Mouse (Mus musculus): ENCODE data around the gene Tbc1d1.

The Tbc1d1 gene

DNA sequence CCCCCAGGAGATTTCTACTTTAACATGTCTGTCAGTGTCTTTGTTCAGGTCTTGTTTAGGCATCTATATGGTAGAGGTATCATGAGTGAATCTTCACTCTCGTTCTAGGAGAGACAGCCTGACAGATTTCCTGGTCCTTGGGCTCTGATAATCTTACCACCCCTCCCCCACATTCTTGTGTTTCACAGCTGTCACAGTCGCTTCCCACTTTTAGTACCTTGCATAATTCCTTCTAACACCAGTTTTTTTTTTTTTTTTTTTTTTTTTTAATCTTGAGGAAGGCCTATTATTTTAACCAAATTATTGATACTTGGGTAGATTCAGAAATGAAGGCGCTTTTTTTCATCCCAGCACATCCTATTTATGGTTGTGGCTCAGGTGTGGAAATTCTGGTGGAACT is 81.6 kb downstream of the Tbc1d1 start:
- DNase-seq (ENCODE audit: low read depth, low spot score), result no peak

DNA sequence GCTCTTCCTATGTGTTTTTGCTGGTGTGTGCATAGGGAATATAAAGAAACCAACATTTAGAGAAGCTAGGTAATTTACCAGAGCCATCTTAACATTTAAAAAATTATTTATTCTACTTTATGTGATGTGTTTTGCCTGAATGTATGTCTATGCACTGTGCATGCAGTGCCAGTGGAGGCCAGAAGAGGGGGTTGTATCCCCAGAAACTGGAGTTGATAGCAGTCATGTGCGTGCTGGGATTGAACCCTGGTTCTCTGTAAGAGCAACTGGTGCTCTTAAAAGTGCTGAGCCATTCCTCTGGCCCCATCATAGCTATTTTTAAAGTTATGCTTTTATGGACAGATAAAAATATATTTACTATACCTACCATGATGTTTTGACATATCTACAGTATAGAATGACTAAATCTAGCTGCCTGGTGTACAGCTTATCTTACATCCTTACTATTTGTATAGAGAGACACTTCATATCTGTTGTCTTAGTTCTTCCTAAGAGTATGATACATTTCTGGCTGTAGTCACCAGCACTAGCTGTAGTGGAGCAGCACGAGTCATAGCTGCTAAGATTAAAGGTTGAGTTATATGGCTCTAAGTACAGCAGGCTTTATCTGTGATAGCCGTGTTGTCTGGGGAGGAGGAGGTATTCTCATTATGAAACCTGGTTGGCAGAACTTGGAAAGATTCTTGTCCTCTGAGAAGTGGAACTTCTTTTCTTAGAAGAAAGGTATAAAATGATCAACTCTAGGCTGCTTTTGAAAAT is 83.0 kb downstream of the Tbc1d1 start:
- peak; percentile 55 for DNase-seq (ENCODE audit: low read depth, low spot score)

DNA sequence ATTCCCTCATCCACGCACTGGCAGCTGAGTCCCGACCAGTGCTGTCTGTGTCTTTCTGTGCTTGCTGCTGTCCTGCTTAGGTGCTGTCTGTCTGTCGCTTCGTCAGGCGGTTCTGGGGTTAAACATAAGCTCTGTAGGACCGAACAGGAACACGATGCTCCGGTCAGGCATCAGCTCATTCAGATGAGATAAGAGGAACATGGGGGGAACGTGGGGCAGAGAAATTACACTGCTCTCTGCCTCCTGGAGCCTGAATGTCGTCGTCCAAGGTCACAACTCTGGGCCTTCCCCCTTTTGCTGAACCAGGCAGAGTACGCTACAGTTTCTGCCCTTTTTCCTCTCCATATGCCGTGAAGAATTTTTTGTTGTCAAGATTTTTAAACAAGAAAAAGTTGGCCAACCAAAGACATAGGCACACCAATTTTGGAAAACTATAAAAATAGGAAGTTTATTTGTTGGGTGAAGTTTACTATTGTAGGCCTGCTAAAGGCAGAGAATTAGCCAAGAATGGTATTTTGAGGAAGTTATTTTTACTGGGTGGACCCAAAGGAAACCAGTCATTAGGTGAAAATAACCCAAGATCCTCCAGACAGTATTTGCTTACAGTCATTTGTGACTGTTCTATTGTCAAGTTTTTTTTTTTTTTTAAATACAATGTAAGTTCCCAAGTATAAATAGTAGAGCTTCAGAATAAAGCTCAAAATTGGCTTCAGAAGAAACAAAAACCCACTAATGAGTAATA is 85.0 kb downstream of the Tbc1d1 start:
- DNase-seq (ENCODE audit: low read depth, low spot score), result no peak

DNA sequence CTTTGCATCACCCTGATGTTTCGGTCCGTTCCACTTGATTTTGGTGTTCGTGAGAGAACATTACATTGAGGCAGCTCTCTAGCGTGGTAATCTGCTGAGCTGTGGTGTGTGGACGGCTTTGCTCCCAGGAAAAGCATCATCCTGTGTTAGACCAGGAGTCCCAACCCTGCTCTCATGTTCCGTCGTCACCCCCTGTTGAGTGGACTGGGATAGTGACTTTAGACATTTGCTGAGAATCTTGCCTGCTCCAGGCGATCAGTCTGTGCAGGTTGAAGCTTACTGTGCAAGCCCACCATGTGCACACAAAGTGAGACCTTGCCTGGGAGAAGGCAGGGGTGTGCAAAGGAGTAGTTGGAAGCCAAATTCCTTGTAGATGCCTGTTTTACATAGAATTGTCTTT is 85.8 kb downstream of the Tbc1d1 start:
- DNase-seq (ENCODE audit: low read depth, low spot score), result no peak

DNA sequence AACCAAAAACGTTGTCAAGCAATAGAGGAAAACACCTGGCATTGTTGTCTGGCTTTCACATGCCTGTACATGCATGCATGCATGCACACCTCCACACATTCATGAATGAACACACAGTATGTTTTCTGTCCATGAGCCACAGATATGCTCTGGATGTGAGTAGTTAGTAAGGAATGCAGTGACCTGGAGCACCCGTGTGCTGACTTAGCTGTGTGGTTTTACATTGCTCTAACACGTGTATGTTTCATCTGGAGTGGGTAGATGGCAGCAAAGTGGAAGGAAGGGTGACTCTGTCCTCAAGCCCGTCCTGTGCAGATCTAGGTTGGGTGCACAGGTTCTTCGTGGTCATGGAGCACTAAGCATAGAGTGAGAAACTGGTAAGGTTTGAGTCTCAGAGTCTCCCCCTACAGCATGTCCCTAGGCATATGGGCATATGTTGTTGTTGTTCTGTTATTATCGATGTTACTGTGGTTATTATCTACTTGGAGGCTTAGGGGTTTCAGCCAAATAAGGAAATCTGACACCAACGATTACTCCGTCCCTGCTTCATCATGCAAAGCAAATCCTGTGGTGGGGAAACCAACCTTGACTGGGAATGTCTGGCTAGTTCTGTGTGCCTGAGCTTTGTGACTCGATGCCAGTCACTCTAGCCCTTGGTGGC is 86.8 kb downstream of the Tbc1d1 start:
- DNase-seq (ENCODE audit: low read depth, low spot score), result no peak

DNA sequence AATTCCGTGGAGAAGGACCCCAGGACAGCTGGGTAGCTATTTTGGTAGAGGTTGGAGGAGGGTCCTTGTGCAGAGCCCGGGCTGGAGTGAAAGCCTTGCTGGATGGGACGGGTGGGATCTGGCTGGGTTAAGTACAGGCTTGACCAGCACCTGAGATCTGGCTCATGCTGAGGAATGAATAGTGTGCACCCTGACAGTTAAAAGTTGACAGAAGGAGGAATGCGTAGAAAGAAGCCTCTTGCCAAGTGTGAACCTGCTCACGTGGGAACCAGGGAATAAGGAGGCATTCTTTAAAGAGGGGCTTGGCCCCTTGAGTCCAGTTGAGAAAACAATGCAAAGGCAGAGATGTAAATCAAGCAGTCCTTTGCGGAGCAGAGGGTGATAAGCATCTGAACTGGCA is 87.6 kb downstream of the Tbc1d1 start:
- peak; percentile 63 for DNase-seq (ENCODE audit: low read depth, low spot score)

DNA sequence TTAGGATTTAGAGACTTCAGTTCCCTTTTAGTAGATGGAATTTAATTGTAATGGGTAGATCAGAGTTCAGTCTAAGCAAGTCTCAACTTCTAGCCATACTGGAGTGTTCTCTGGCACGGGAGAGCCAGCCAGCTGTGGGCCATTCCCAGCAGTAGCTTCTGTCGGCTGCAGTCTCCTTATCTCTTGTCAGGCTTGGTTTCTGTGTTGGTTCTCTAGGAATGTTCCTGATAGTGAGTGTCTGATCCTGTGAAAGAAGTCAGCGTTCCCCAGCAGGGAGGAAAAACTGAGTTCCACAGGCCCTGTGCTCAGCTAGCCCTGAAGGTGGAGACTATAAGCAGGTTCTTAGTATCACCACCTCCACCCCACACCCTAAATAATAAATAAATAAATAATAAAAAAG is 88.2 kb downstream of the Tbc1d1 start:
- no peak for DNase-seq (ENCODE audit: low read depth, low spot score)

DNA sequence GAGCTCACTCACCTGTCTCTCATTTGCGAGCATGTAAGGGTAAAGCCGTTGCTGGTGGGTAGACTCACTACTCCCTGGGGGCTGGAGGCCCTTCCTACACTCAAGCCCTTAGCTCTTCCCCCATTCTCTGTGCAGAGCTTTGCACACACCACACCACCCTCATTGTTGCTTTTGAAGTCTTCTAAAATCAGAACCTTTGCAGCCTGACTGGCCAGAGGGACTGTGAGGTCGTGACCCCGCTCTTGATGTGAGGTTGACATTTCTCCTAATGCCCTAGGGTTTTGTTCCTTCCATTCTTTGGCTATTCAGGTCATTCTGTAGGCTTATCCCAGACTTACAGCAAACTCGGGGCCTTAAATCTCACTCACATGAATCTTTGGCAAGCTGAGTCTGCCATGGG is 88.6 kb downstream of the Tbc1d1 start:
- no peak for DNase-seq (ENCODE audit: low read depth, low spot score)

DNA sequence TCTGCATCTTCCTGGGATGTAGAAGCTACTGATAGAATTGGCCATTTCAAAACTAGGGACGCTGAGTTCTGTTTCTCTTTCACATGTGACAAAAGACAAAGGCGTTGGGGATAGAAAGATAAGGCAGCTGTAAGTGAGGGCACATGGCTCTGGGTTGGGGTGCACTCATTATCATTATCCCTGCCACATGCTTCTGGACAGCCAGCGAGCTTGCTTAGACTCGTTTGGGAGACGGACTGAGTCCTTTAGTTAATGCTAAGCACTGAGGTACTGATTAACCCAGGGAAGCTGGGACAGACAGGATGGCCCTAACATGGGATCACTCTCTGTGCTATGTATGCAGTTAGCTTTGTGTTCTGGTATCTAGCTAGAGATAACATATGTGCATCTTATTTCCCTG is 95.3 kb downstream of the Tbc1d1 start:
- DNase-seq (ENCODE audit: low read depth, low spot score), result no peak

DNA sequence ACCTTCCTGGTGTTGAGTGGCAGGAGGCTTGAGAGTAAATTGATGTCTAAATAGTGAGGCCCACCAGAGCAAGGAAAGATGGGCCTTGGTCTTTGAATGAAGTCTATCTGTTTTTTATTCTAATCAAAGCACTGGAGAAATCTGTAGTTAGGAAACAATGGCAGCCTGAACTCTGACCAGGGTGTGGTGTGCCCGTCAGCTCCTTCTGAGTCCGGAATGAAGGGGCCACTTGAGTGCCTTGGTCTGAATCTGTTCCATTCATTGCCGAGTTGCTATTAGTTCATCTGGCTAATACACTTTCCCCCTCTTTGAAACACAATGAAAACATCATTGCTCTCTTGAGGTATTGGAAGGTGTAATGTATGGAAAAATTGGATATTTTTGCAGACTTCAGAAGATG is 98.2 kb downstream of the Tbc1d1 start:
- no peak for DNase-seq (ENCODE audit: low read depth, low spot score)

DNA sequence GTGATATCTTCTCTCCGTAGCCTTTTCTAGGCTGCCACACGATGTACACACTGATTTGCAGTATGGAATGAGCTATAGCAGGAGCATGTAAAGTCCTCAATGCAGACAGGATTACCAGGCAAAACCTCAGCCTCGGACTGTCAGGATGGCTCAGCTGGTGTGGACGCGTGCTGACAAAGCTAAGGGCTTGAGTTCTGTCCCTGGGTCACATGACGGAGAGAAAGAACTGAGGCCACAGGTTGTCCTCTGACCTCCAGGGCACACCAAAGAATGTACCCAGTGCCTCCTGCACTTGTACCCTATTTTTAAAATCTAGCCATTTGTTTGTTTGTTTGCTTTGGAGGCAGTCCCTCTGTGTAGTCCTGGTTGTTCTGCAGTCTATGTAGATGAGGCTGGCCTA is 98.9 kb downstream of the Tbc1d1 start:
- no peak for DNase-seq (ENCODE audit: low read depth, low spot score)

DNA sequence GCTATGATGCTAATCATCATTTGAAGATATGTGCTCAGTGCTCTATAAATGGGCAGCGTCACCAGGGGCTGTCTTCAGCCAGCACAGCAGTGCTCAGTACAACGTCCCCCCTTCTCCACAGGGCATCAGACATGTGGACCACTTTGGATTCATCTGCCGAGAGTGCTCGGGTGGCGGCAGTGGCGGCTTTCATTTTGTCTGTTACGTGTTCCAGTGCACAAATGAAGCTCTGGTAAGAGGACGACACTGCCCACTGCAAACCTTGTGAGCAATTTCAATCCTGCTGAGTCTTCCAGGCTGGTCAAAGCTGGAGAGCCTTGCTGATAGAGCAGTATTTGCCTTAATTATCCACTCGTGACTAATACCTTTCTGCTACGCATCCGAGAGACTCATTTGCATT is 107.2 kb downstream of the Tbc1d1 start:
- DNase-seq (ENCODE audit: low read depth, low spot score), result no peak

DNA sequence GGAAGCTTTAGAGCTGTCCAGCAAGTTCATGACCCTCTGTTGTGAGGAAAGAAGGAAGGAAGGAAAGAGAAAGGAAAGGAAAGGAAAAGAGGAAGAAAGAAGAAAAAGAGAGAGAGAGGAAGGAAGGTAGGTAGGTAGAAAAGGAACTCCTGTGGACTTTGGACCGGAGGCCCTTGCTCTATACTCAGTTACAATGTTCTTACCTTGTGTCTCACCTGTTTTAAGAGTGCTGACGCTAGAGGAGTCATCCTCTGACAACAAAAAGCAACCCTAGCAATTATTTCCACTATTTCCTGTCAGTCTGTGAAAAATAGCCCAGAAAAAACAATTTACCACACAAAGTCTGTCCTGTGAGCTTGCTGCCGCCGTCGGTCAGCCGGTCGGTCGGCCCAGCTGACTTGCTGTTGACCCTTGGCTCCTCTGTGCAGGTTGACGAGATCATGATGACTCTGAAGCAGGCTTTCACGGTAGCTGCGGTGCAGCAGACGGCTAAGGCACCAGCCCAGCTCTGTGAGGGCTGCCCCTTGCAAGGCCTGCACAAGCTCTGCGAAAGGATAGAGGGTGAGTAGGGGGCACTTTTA is 107.9 kb downstream of the Tbc1d1 start:
- no peak for DNase-seq (ENCODE audit: low read depth, low spot score)

DNA sequence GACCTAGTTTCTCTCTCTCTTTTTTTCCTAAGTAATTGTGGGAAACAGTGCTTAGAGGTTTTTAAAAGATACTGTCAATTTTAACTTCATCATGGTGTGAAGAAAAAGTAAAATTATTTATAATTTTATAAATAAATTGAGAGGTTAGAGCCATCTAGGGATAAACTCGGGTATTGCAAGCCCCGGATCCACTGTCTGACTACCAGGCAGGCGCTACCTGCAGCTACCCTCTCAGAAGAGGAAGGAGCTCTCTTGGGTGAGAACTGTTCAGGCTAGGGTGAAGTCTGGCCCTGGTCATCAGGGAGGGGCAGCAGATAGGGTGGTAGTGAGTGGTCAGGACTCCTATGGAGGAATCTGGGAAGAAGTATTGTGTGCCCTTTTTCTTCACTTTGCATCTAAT is 109.0 kb downstream of the Tbc1d1 start:
- no peak for DNase-seq (ENCODE audit: low read depth, low spot score)

DNA sequence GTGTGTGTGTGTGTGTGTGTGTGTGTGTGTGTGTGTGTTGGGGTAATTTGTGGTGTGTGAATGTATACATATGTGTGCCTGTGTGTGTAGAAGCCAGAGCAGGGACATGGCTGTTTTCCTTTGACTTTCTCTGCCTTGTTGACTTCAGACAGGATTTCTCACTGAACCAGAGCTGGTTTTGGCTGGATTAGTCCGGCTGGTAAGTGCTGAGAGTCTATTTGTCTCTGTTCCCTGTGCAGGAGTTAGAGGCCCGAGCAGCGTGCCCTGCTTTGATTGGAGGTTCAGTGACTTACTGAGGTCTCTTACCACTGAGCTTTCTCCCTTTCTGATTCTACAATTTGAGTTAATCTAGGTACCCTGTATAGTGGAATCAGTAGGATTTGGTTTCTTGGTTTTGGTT is 109.8 kb downstream of the Tbc1d1 start:
- peak; percentile 84 for DNase-seq (ENCODE audit: low read depth, low spot score)

DNA sequence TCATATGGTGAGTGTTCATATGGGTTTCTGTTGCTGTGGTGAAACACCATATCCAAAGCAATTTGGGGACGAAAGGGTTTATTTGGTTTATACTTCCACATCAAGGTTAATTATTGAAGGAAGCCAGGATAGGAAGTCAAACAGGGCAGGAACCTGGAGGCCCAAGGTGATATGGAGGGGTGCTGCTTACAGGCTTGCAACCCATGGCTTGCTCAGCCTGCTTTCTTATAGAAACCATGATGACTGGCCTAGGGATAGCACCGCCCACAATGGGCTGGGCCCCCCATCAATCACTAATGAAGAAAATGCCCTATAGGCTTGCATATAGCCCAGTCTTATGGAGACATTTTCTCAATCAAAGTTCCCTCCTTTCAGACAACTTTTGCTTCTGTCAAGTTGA is 110.4 kb downstream of the Tbc1d1 start:
- DNase-seq (ENCODE audit: low read depth, low spot score), result no peak

DNA sequence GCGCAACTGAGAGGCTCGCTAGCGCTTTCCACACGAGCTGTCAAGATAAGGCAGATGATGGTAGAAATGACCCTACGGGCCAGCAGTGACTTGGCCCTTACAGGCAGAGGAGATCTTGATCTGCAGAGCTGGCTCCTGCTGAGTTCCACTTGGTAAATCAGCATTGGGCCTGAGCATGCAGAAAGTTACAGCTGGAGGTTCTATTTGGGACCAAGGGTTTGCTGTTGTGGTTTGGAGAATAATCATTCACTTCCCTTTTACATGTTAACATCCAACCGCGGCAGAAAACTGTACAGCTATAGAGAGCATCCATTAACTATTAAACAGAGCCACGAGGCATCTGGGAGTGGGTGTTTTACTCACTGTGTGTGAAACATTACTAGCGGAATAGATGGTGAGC is 111.2 kb downstream of the Tbc1d1 start:
- DNase-seq (ENCODE audit: low read depth, low spot score), result no peak

DNA sequence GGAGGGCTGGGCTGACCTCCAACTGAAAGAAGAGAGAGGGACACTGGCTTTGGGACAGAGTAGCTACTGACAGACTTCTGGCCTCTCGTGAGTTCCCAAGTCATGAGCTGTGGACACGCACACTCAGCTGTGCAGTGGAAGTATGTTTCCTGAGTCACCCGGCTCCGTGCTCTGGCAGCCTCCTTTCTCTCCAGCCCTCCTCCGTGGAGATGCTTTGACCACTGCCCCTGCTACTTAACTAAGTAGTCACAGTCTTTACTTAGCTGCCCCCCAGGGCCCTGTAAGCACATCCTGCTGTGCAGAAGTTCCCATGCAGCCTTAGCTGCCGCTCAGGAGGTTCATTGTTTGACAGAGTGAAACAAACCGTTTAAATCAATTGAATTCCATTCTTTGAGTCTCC is 113.6 kb downstream of the Tbc1d1 start:
- no peak for DNase-seq (ENCODE audit: low read depth, low spot score)

DNA sequence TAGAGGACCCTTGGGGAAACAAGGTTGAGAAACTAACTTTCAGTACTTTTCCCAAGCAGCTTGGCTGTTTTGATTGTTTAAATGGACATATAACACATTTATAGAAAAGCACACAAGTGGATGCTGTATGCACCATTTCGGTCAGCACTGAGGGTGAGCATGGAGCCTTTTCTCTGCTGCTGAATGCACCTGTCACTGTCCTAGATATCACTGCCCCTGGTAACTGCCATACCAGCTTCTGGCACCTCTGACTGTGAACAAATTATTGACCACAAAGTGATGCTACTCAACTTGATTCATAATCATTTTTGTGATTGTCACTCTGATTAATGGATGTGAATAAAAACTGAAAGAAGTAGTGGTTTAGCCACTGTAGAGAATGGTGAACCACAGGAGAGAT is 117.4 kb downstream of the Tbc1d1 start:
- no peak for DNase-seq (ENCODE audit: low read depth, low spot score)

DNA sequence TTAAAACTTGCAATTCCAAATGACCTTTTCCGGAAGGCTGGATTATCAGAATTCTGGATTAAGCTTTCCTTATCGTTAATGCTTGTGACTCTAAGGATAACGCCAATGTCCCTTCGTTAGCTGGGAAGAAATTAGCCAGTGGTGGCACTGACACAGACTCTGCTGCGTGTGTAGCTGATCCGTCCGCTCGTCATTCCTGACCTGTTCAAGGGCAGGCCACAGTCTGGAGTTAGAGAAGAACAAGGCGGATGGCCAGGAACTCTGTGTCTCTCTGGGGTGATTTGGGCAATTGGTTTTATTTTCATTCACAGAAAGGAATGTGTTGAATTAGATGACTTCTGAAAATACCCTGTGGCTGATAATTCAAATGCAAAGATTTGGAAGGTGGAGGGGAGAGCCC is 118.2 kb downstream of the Tbc1d1 start:
- DNase-seq (ENCODE audit: low read depth, low spot score), result no peak

DNA sequence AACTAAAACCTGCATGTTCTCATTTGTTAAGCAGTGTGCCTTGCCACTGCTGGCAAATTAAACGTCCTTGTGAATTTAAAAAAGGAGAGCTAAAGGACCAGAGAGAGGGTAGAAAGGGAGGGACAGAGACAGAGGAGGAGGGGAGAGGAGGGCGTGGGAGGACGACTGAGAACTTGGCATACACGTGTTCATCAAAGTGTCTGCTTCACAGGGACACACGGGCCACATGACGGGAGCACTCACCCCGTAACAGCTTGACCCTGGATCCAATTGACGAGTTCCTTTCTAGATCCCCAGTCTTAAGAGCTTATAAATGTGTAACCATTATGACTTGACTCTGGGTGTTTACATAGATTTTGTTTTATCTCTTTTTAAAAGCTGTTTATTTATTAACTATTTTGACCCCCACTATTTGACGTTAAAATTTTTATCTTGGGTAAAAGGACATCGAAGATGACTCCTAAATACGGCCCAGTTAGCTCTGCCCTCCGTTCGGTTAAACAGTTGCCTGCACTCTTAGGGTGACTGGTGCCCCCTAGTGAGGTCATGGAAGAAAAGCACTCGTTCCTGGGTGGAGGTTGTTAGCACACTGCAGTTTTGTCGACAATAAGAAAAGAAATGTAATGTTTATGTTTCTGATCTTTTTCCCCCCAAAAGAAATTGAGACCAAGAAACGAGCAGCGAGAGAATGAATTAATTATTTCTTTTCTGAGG is 118.8 kb downstream of the Tbc1d1 start:
- DNase-seq (ENCODE audit: low read depth, low spot score), result peak; percentile 74

DNA sequence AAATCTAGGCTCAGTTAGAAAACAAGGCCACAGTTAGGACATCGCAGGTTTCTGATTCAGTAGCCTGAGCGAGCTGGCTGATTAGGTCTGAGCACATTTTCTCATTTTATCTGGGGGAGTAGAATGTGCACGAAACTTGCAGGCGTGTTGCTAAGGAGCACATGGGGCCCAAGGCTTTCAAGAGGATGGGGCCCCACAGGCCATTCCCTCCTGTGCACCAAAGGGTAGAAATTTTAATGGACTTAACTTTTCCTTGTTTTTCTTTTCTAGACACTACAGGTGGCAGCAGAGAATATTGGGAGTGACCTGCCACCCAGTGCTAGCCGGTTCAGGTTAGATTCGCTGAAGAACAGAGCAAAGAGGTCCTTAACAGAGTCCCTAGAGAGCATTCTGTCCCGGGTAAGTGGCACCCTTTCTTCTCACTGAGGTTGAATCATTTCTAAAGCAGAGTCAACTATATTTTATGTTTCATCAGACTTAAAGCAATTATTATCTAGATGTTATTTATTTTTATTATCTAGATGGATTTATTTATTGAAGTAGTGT is 121.6 kb downstream of the Tbc1d1 start:
- DNase-seq (ENCODE audit: low read depth, low spot score), result no peak
